Mouse (Mus musculus) right cerebral cortex, adult 2 months (tissue): Measurements from ENCODE around the gene Gabarapl2.

Experiments
- DNase-seq, 2 experiments: peaks; one replicate each; pipeline ENCODE4 v3.0.0; 2021 to 2022; ENCODE audit warnings: low spot score in 2 of 2

The Gabarapl2 gene

GRCm38 (mm10) chr8:111940171-111941100, at the start of gene Gabarapl2:
TSS of gene Gabarapl2 (plus strand) at chr8:111940703.
- DNase-seq = peak; percentile 94 to 98

GRCm38 (mm10) chr8:111890911-111891303, 49.6 kb upstream of the Gabarapl2 start:
- DNase-seq = no peak

GRCm38 (mm10) chr8:111891983-111892382, 48.5 kb upstream of the Gabarapl2 start:
- DNase-seq = no peak

- DNase-seq = no peak
Measured at GRCm38 (mm10) chr8:111892615-111893014, 47.9 kb upstream of the Gabarapl2 start.

GRCm38 (mm10) chr8:111894955-111895354, 45.5 kb upstream of the Gabarapl2 start:
- DNase-seq = no peak

- DNase-seq = no peak
Measured at GRCm38 (mm10) chr8:111898586-111898985, 41.9 kb upstream of the Gabarapl2 start.

GRCm38 (mm10) chr8:111902080-111902479, 38.4 kb upstream of the Gabarapl2 start:
- no peak for DNase-seq

- DNase-seq = no peak
Measured at GRCm38 (mm10) chr8:111905500-111906121, 34.9 kb upstream of the Gabarapl2 start.

- DNase-seq = no peak
Measured at GRCm38 (mm10) chr8:111909621-111910450, 30.7 kb upstream of the Gabarapl2 start, which contains the start of gene Chst5. TSS of gene Chst5 (minus strand) at chr8:111910447.

- DNase-seq = peak; percentile 36 to 37
Measured at GRCm38 (mm10) chr8:111911572-111911971, 28.9 kb upstream of the Gabarapl2 start.

GRCm38 (mm10) chr8:111912860-111913432, 27.6 kb upstream of the Gabarapl2 start:
- DNase-seq = peak in 1 of 2 experiments; percentile 11

GRCm38 (mm10) chr8:111919663-111920062, 20.8 kb upstream of the Gabarapl2 start:
- DNase-seq = no peak

GRCm38 (mm10) chr8:111920971-111921370, 19.5 kb upstream of the Gabarapl2 start:
- no peak for DNase-seq

- peak; percentile 26 to 43 for DNase-seq
Measured at GRCm38 (mm10) chr8:111923383-111923804, 17.1 kb upstream of the Gabarapl2 start.

GRCm38 (mm10) chr8:111924976-111925375, 15.5 kb upstream of the Gabarapl2 start:
- no peak for DNase-seq

- no peak for DNase-seq
Measured at GRCm38 (mm10) chr8:111929648-111930344, 10.7 kb upstream of the Gabarapl2 start.

- DNase-seq = no peak
Measured at GRCm38 (mm10) chr8:111931721-111932120, 8.8 kb upstream of the Gabarapl2 start.

- peak; percentile 22 for DNase-seq
Measured at GRCm38 (mm10) chr8:111932580-111933336, 7.7 kb upstream of the Gabarapl2 start.

- peak; percentile 91 to 92 for DNase-seq
Measured at GRCm38 (mm10) chr8:111933348-111934076, 7.0 kb upstream of the Gabarapl2 start, which contains the start of gene Tmem231. TSS of gene Tmem231 (minus strand) at chr8:111933881.
